Comparison of ENCODE assay signal across 8 mouse cellular contexts in the genomic region with DNA sequence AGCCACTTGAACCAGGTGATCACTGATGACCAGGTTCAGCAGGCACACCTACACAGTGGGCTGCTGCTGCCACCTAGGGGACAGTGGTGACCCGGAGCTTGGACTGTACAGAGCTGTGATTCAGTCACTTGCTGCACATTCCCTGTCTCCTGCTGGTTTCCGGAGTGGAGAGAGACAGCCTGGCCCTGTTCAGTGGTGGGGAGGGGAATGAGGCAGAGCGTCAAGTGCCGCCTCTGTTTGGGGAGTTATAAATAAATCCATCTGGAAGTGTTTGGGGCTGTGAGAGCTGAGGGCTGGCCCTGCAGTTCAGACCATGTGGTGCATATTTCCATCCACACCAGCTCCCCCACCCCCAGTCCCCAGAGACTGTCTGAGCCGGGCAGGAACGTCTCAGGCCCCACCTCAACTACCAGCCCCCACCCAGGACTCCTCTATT.
DNase-seq lines count a peak whose midpoint lies in the region; ATAC-seq and TF ChIP-seq lines count a peak whose summit lies in the region.

No protein-coding gene starts in this region.

- no peak overlapping the region for H3K27ac ChIP-seq in MEL (ENCODE audit: control insufficient read depth, low read depth, low read length)

- peak; percentile 96 for ATAC-seq in frontal cortex, adult (ENCODE audit: low TSS enrichment)

- H3K4me3 ChIP-seq in MEL (ENCODE audit: control insufficient read depth in 1 of 2, insufficient read depth in 1 of 2, low read depth in 2 of 2, low read length in 2 of 2), result no peak overlapping the region
- no peak overlapping the region for H3K4me3 ChIP-seq in lung, adult 2 months (replicated peaks; ENCODE audit: extremely low read depth, low read depth, low read length)

- TF ChIP-seq RAD21 in MEL (IDR thresholded peaks at IDR 0.05; ENCODE audit: low read depth, low read length), result peak; percentile 32

- DNase-seq in MEL (ENCODE audit: low read depth, low spot score), result peak; percentile 5
- DNase-seq in cerebellum, adult 8-10 months, result peak; percentile 84
- DNase-seq in heart, postnatal 4 days, result peak; percentile 81
- peak; percentile 72 to 73 for DNase-seq in layer of hippocampus, adult 18-20 months (ENCODE audit: low spot score in 2 of 2)
- DNase-seq in lung, adult 2 months, result peak; percentile 36
- peak; percentile 71 for DNase-seq in retina, embryonic 14.5 days (ENCODE audit: low spot score)
- peak; percentile 53 for DNase-seq in urinary bladder, postnatal 25 days (ENCODE audit: low spot score)

- H3K79me2 ChIP-seq in MEL (ENCODE audit: control insufficient read depth, insufficient read depth, low read length, poor library complexity), result no peaks in the 10 kb centered on the region

- no peak overlapping the region for H3K9ac ChIP-seq in MEL (ENCODE audit: control insufficient read depth, low read depth, low read length, poor library complexity, severe bottlenecking)

- no peak for TF ChIP-seq EP300 in MEL (IDR thresholded peaks at IDR 0.05; ENCODE audit: low read depth in 1 of 2, low read length in 2 of 2)

- no peaks in the 10 kb centered on the region for H3K36me3 ChIP-seq in MEL (ENCODE audit: control insufficient read depth in 1 of 2, insufficient read depth in 2 of 2, low read length in 2 of 2)

- no peaks in the 10 kb centered on the region; a peak in 1 of 4 replicates for H3K27me3 ChIP-seq in MEL (ENCODE audit: control insufficient read depth in 1 of 2, insufficient read depth in 2 of 2, low read length in 2 of 2)

- no peaks in the 10 kb centered on the region for H3K4me1 ChIP-seq in MEL (ENCODE audit: control insufficient read depth in 1 of 2, insufficient read depth in 2 of 2, low read length in 2 of 2)
- H3K4me1 ChIP-seq in lung, adult 2 months (ENCODE audit: control insufficient read depth, insufficient read depth, low read length), result no peaks in the 10 kb centered on the region

- 29% methylated on average over 6 of the region's 6 CpGs for WGBS in lung, adult 2 months

- no peaks in the 10 kb centered on the region for H3K9me3 ChIP-seq in MEL (replicated peaks; ENCODE audit: insufficient read depth, low read length)

- peak; percentile 33 to 63 (median 47) for TF ChIP-seq CTCF in MEL (IDR thresholded peaks at IDR 0.05 in 2 of 3, conservative IDR thresholded peaks at IDR 0.05 in 1 of 3; ENCODE audit: control insufficient read depth in 1 of 3, insufficient read depth in 1 of 3, low read depth in 2 of 3, low read length in 3 of 3, poor library complexity in 1 of 3, severe bottlenecking in 1 of 3)
- peak; percentile 77 for TF ChIP-seq CTCF in lung, adult 2 months (IDR thresholded peaks at IDR 0.05; ENCODE audit: insufficient read depth, low read length)

- no peak for TF ChIP-seq POLR2A in MEL (IDR thresholded peaks at IDR 0.05; ENCODE audit: control insufficient read depth in 1 of 2, insufficient read depth in 1 of 2, low read depth in 1 of 2, low read length in 2 of 2, poor library complexity in 1 of 2)
- no peak for TF ChIP-seq POLR2A in lung, adult 2 months (IDR thresholded peaks at IDR 0.05; ENCODE audit: borderline replicate concordance, extremely low read depth, low read depth, low read length)

TF ChIP-seq in MEL, 35 proteins besides CTCF, POLR2A, EP300 and RAD21:
- no peak for TF ChIP-seq NRF1 (IDR thresholded peaks at IDR 0.05; ENCODE audit: insufficient read depth, low read depth, low read length, poor library complexity, severe bottlenecking)
- no peak for TF ChIP-seq MYC (IDR thresholded peaks at IDR 0.05; ENCODE audit: low read depth, low read length)
- TF ChIP-seq SMC3 (IDR thresholded peaks at IDR 0.05; ENCODE audit: low read depth, low read length), result peak; percentile 11; the same call in 1 of the 2 replicates
- no peak for TF ChIP-seq CHD1 (IDR thresholded peaks at IDR 0.05; ENCODE audit: low read depth, low read length)
- no peak for TF ChIP-seq MAZ (IDR thresholded peaks at IDR 0.05; ENCODE audit: low read depth, low read length)

Comparison
In these comparisons a context has a peak if more than half of its experiments do, and no peak if none do; other contexts are left out.
1. DNase-seq: peak in every context shown above with its lines; median percentile 84 in cerebellum, adult 8-10 months; 81 in heart, postnatal 4 days; 72 in layer of hippocampus, adult 18-20 months; 71 in retina, embryonic 14.5 days; 53 in urinary bladder, postnatal 25 days; 36 in lung, adult 2 months; 5 in MEL.